Mouse (Mus musculus) CH12.LX (cell line): ENCODE measurements around the gene D10Wsu102e. TPM values are rescaled to one million over a fixed set of nuclear protein-coding genes. Genes with fewer than 3 reads are reported as not detected.

Experiments used
- DNase-seq: peaks from one replicate; pipeline ENCODE4 v3.0.0-alpha.2; 2013; ENCODE audit errors: extremely low read depth
- H3K27ac ChIP-seq: 2 replicates; pipeline ENCODE4 v1.5.1; 2012; ENCODE audit warnings: low read depth, mild to moderate bottlenecking, control low read depth, moderate library complexity; ENCODE audit not compliant: insufficient read depth
- H3K27me3 ChIP-seq: replicated peaks from 2 replicates; pipeline ENCODE3; 2012; ENCODE audit warnings: inconsistent platforms
- H3K36me3 ChIP-seq, 2 experiments: replicated peaks in 1 of 2; 2 replicates each; pipeline versions ENCODE3 to v1.6.1; 2012; ENCODE audit warnings: inconsistent platforms in 1 of 2, low read length in 1 of 2, mild to moderate bottlenecking in 1 of 2, mixed read lengths in 1 of 2, moderate library complexity in 1 of 2; ENCODE audit not compliant: control insufficient read depth in 1 of 2, insufficient read depth in 1 of 2
- H3K4me1 ChIP-seq, 2 experiments: 2 replicates each; pipeline ENCODE4 v1.6.1; 2012; ENCODE audit warnings: inconsistent platforms in 1 of 2, moderate library complexity in 1 of 2; ENCODE audit not compliant: insufficient read depth in 2 of 2, control insufficient read depth in 1 of 2
- H3K4me2 ChIP-seq: 2 replicates; pipeline ENCODE4 v1.6.1; 2012; ENCODE audit warnings: low read depth, mild to moderate bottlenecking, control low read depth; ENCODE audit not compliant: poor library complexity, insufficient read depth, severe bottlenecking
- H3K4me3 ChIP-seq, 3 experiments: fragments of 150-350 bp in 1 of 3; sonication (generic) in 1 of 3; replicated peaks in 1 of 3; 2 replicates each; pipeline versions ENCODE3 to v1.5.1; 2011 to 2012; ENCODE audit warnings: low read depth in 2 of 3, low read length in 2 of 3, mild to moderate bottlenecking in 2 of 3, moderate library complexity in 2 of 3, control low read depth in 1 of 3, improper control_type of control experiment in 1 of 3, inconsistent platforms in 1 of 3, mixed read lengths in 1 of 3; ENCODE audit not compliant: poor library complexity in 1 of 3
- H3K79me2 ChIP-seq: replicated peaks from 2 replicates; pipeline ENCODE4 v1.6.1; 2012; ENCODE audit warnings: mild to moderate bottlenecking, moderate library complexity; ENCODE audit not compliant: control insufficient read depth, poor library complexity, insufficient read depth, severe bottlenecking; ENCODE audit errors: extremely low read depth
- H3K9ac ChIP-seq: 2 replicates; pipeline ENCODE4 v1.6.1; 2012; ENCODE audit warnings: low read depth, mild to moderate bottlenecking, control low read depth, moderate library complexity; ENCODE audit not compliant: insufficient read depth
- H3K9me3 ChIP-seq: replicated peaks from 2 replicates; pipeline ENCODE3; 2012; ENCODE audit warnings: low read length, inconsistent platforms, mixed read lengths
- CHD1 ChIP-seq: IDR thresholded peaks from 2 replicates; pipeline ENCODE4 v1.6.1; 2012; ENCODE audit warnings: low read depth, low read length, improper control_type of control experiment, inconsistent platforms
- E2F4 ChIP-seq: IDR thresholded peaks from 2 replicates; pipeline ENCODE4 v1.6.1; 2011; ENCODE audit warnings: low read depth, low read length, improper control_type of control experiment; ENCODE audit not compliant: insufficient replicate concordance
- ETS1 ChIP-seq: conservative IDR thresholded peaks from 2 replicates; pipeline ENCODE4 v1.6.1; 2012; ENCODE audit warnings: low read depth, mild to moderate bottlenecking, inconsistent platforms, low read length, improper control_type of control experiment, moderate library complexity
- JUN ChIP-seq: IDR thresholded peaks from 2 replicates; pipeline ENCODE4 v1.6.1; 2011; ENCODE audit warnings: low read depth, mild to moderate bottlenecking, low read length, improper control_type of control experiment, moderate library complexity; ENCODE audit not compliant: insufficient read depth
- JUND ChIP-seq: conservative IDR thresholded peaks from 2 replicates; pipeline ENCODE4 v1.6.1; 2011; ENCODE audit warnings: low read depth, low read length, improper control_type of control experiment
- MAX ChIP-seq: IDR thresholded peaks from 2 replicates; pipeline ENCODE4 v1.6.1; 2011; ENCODE audit warnings: low read length, improper control_type of control experiment
- MYC ChIP-seq: IDR thresholded peaks from 2 replicates; pipeline ENCODE4 v1.6.1; 2011; ENCODE audit warnings: low read depth, mild to moderate bottlenecking, improper control_type of control experiment, low read length
- NELFE ChIP-seq: IDR thresholded peaks from 2 replicates; pipeline ENCODE4 v1.6.1; 2011; ENCODE audit warnings: low read depth, low read length, improper control_type of control experiment
- RCOR1 ChIP-seq: conservative IDR thresholded peaks from 2 replicates; pipeline ENCODE4 v1.6.1; 2012; ENCODE audit warnings: low read depth, mild to moderate bottlenecking, inconsistent platforms, low read length, improper control_type of control experiment
- SMC3 ChIP-seq: IDR thresholded peaks from 2 replicates; pipeline ENCODE4 v1.6.1; 2011; ENCODE audit warnings: low read depth, low read length, improper control_type of control experiment
- TBP ChIP-seq: conservative IDR thresholded peaks from 2 replicates; pipeline ENCODE4 v1.6.1; 2011; ENCODE audit warnings: low read depth, low read length, improper control_type of control experiment
- USF1 ChIP-seq: IDR thresholded peaks from 2 replicates; pipeline ENCODE4 v1.6.1; 2014; ENCODE audit warnings: low read depth, mild to moderate bottlenecking, inconsistent platforms, low read length, improper control_type of control experiment
- ZKSCAN1 ChIP-seq: IDR thresholded peaks from 2 replicates; pipeline ENCODE4 v1.6.1; 2012; ENCODE audit warnings: low read depth, inconsistent platforms, low read length, improper control_type of control experiment, borderline replicate concordance
- ZNF384 ChIP-seq: IDR thresholded peaks from 2 replicates; pipeline ENCODE4 v1.6.1; 2012; ENCODE audit warnings: low read depth, low read length, improper control_type of control experiment, inconsistent platforms
- dilution Hi-C: fragments of 300-500 bp; cut with MboI; formaldehyde crosslinking; loops from 2 replicates; pipeline ENCODE4 v1.14.3; 2020; ENCODE audit warnings: low sequenced_read_pairs; ENCODE audit not compliant: extremely low pct_unique_long_range_greater_than_20kb, extremely low pct_ligation_motif_present
- in situ Hi-C: fragments of 300-500 bp; cut with MboI; formaldehyde crosslinking; loops from 3 replicates; pipeline ENCODE4 v1.14.3; 2019; ENCODE audit warnings: low sequenced_read_pairs, low pct_ligation_motif_present, low pct_unique_long_range_greater_than_20kb, mixed read lengths
- polyA plus RNA-seq: library from polyadenylated mRNA; unstranded; fragments of >175 nt; gene quantifications from 2 replicates; pipeline ENCODE4 v1.2.1, GENCODE M21; 2012; ENCODE audit warnings: low read depth; ENCODE audit not compliant: insufficient read length
- total RNA-seq, 2 experiments: library from RNA; depleted of rRNA; stranded (reverse); fragments of 300-350 nt in 1 of 2; fragments of >200 nt in 1 of 2; gene quantifications; 2 replicates each; pipeline ENCODE4 v1.2.3; 2012 to 2014

Gene D10Wsu102e
- total and polyA plus RNA-seq, 3 experiments, result 1.0 to 1.6 (median 1.6) TPM

DNA sequence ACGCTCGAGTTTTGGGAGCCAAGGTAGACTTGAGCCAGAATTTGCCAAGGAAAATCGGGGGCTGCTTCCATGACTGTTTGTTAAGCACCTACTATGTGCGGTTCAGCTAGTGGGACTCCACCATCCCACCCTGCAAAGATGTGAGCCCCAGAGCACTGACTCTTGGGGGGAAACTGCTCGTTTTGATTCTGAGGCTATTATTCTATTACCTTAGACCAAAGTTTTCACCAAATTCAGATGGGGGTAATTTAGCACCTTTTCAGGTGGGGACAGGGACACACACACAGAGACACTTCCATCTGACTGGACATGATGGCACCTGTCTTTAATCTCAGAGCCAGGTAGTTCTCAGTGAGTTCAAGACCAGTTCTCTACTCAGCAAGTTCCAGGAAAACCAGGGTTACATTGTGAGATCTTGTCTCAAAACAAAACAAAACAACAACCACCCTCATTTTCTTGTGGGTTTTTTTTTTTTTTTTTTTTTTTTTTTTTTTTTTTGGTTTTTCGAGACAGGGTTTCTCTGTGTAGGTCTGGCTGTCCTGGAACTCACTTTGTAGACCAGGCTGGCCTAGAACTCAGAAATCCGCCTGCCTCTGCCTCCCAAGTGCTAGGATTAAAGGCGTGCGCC is 21.9 kb upstream of the D10Wsu102e start:
- H3K4me1 ChIP-seq, result peaks cover 0 to 11% of the 10 kb centered on the region in 2 experiments; a peak in 2 of 4 replicates
- in situ Hi-C loops, result no loop called here
- dilution Hi-C loops, result no loop called here
- 0 out of 2 replicates have a peak overlapping the region, but pooled peaks have one; percentile 8 for H3K9ac ChIP-seq
- H3K4me3 ChIP-seq, result peak overlapping the region in 1 of 3 experiments; percentile 72
- no peaks in the 10 kb centered on the region for H3K9me3 ChIP-seq
- no peaks in the 10 kb centered on the region for H3K36me3 ChIP-seq
- peak; percentile 78 for TF ChIP-seq ZNF384
- no peak for TF ChIP-seq NELFE
- TF ChIP-seq SMC3, result no peak
- peak; percentile 75 for TF ChIP-seq ZKSCAN1
- TF ChIP-seq ETS1, result no peak
- TF ChIP-seq MAX, result no peak
- peaks cover 42% of the 10 kb centered on the region for H3K27me3 ChIP-seq
- peak overlapping the region; percentile 58 for H3K4me2 ChIP-seq
- H3K79me2 ChIP-seq, result no peaks in the 10 kb centered on the region
- DNase-seq, result no peak
- no peak overlapping the region for H3K27ac ChIP-seq

DNA sequence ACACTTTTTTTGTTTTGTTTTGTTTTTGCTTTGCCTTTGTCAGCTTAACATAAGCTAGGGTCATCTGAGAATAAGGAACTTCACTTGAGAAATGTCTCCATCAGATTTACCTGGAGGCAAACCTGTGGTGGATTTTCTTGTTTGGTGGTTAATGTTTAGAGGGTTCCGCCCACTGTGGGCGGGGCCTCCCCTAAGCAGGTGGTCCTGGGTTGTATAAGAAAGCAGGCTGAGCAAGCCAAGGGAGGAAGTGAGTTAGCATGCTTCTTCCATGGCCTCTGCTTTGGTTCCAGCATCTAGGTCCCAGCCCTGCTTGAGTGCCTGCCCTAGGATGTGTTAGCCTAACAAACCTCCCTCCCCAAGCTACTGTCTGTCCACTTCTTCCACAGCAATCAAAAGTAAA is 18.8 kb upstream of the D10Wsu102e start:
- Histone ChIP-seq H3K4me3 (no peak overlapping the region), H3K79me2 (no peaks in the 10 kb centered on the region), H3K9me3 (no peaks in the 10 kb centered on the region), H3K9ac (no peak overlapping the region), H3K4me2 (no peak overlapping the region), H3K27ac (no peak overlapping the region), H3K27me3 (peaks cover 26% of the 10 kb centered on the region), H3K36me3 (no peaks in the 10 kb centered on the region), H3K4me1 (peaks cover 0 to 16% of the 10 kb centered on the region in 2 experiments; a peak in 2 of 4 replicates)
- TF ChIP-seq ETS1 (no peak), CHD1 (no peak), MYC (no peak), JUN (no peak), MAX (no peak), RCOR1 (no peak), USF1 (no peak), TBP (no peak), E2F4 (no peak), JUND (no peak), NELFE (no peak)
- DNase-seq, result no peak
- dilution Hi-C loops, result no loop called here
- in situ Hi-C loops, result no loop called here
